Mouse (Mus musculus): ENCODE measurements around the gene Zfp318. TPM values are rescaled to one million over a fixed set of nuclear protein-coding genes. Genes with fewer than 3 reads are reported as not detected.

Gene Zfp318
- polyA plus RNA-seq, 1 experiment from 2014 or later, result 5.8 TPM

GRCm38 (mm10) chr17:46419717-46420116, 36.2 kb downstream of the Zfp318 start:
- H3K4me1 ChIP-seq (ENCODE audit: insufficient read depth, low read depth, low read length), result no peaks in the 10 kb centered on the region
- no peaks in the 10 kb centered on the region for H3K27me3 ChIP-seq (replicated peaks; ENCODE audit: insufficient read depth, low read length)
- no peak overlapping the region for H3K4me2 ChIP-seq (replicated peaks; ENCODE audit: low read depth, low read length)
- ATAC-seq (no peak), DNase-seq (ENCODE audit: low spot score) (no peak)
- H3K9me3 ChIP-seq (ENCODE audit: low read length), result no peaks in the 10 kb centered on the region
- TF ChIP-seq CTCF (IDR thresholded peaks at IDR 0.05) (no peak), EP300 (IDR thresholded peaks at IDR 0.05) (no peak)
- no peaks in the 10 kb centered on the region for H3K36me3 ChIP-seq (ENCODE audit: insufficient read depth, low read length)
- H3K27ac ChIP-seq (ENCODE audit: low read length), result no peak overlapping the region
- no peak overlapping the region for H3K4me3 ChIP-seq (ENCODE audit: low read depth, low read length)
- H3K9ac ChIP-seq (replicated peaks; ENCODE audit: low read depth), result no peak overlapping the region

GRCm38 (mm10) chr17:46426496-46426895, 43.0 kb downstream of the Zfp318 start:
- Histone ChIP-seq H3K27ac (ENCODE audit: low read length) (no peak overlapping the region), H3K4me3 (ENCODE audit: low read depth, low read length) (no peak overlapping the region), H3K4me2 (replicated peaks; ENCODE audit: low read depth, low read length) (no peak overlapping the region), H3K27me3 (replicated peaks; ENCODE audit: insufficient read depth, low read length) (no peaks in the 10 kb centered on the region), H3K9me3 (ENCODE audit: low read length) (no peaks in the 10 kb centered on the region), H3K4me1 (ENCODE audit: insufficient read depth, low read depth, low read length) (no peaks in the 10 kb centered on the region), H3K9ac (replicated peaks; ENCODE audit: low read depth) (no peak overlapping the region), H3K36me3 (ENCODE audit: insufficient read depth, low read length) (no peaks in the 10 kb centered on the region)
- TF ChIP-seq EP300 (IDR thresholded peaks at IDR 0.05), result no peak
- no peak for TF ChIP-seq CTCF (IDR thresholded peaks at IDR 0.05)
- DNase-seq (ENCODE audit: low spot score), result no peak
- ATAC-seq, result no peak

GRCm38 (mm10) chr17:46428761-46429414, 45.4 kb downstream of the Zfp318 start, which contains the start of gene Crip3:
Gene Crip3 (plus strand): TSS chr17:46428926.
- 7% methylated on average over 16 of the region's 18 CpGs for WGBS
- peak; percentile 19 for DNase-seq (ENCODE audit: low spot score)

GRCm38 (mm10) chr17:46433627-46434026, 50.1 kb downstream of the Zfp318 start:
- no peak for DNase-seq (ENCODE audit: low spot score)
- no peak for TF ChIP-seq CTCF (IDR thresholded peaks at IDR 0.05)
- TF ChIP-seq EP300 (IDR thresholded peaks at IDR 0.05), result no peak
- Histone ChIP-seq H3K9ac (replicated peaks; ENCODE audit: low read depth) (no peak overlapping the region), H3K27me3 (replicated peaks; ENCODE audit: insufficient read depth, low read length) (no peaks in the 10 kb centered on the region), H3K4me3 (ENCODE audit: low read depth, low read length) (no peak overlapping the region), H3K4me2 (replicated peaks; ENCODE audit: low read depth, low read length) (no peak overlapping the region), H3K4me1 (ENCODE audit: insufficient read depth, low read depth, low read length) (no peaks in the 10 kb centered on the region), H3K9me3 (ENCODE audit: low read length) (no peaks in the 10 kb centered on the region), H3K27ac (ENCODE audit: low read length) (no peak overlapping the region), H3K36me3 (ENCODE audit: insufficient read depth, low read length) (no peaks in the 10 kb centered on the region)
- 7% methylated on average over 17 of the region's 17 CpGs for WGBS
- ATAC-seq, result peak; percentile 65

More at GRCm38 (mm10) chr17:46428761-46429414, 45.4 kb downstream of the Zfp318 start, which contains the start of gene Crip3:
- no peak within 1 kb of the TSS for H3K4me3 ChIP-seq (ENCODE audit: low read depth, low read length)
- no peaks in the 10 kb centered on the region for H3K36me3 ChIP-seq (ENCODE audit: insufficient read depth, low read length)
- ATAC-seq, result no peak; the same call in 1 of the 2 replicates
- H3K27me3 ChIP-seq (replicated peaks; ENCODE audit: insufficient read depth, low read length), result no peaks in the 10 kb centered on the region
- no peaks in the 10 kb centered on the region for H3K4me1 ChIP-seq (ENCODE audit: insufficient read depth, low read depth, low read length)
- H3K9me3 ChIP-seq (ENCODE audit: low read length), result no peaks in the 10 kb centered on the region
- H3K27ac ChIP-seq (ENCODE audit: low read length), result no peak within 1 kb of the TSS
- TF ChIP-seq EP300 (IDR thresholded peaks at IDR 0.05) (no peak), CTCF (IDR thresholded peaks at IDR 0.05) (no peak)
- no peak within 1 kb of the TSS for H3K9ac ChIP-seq (replicated peaks; ENCODE audit: low read depth)
- peak within 1 kb of the TSS; percentile 38 for H3K4me2 ChIP-seq (replicated peaks; ENCODE audit: low read depth, low read length)

GRCm38 (mm10) chr17:46436672-46437366, 53.3 kb downstream of the Zfp318 start:
- Histone ChIP-seq H3K4me2 (replicated peaks; ENCODE audit: low read depth, low read length) (no peak overlapping the region), H3K36me3 (ENCODE audit: insufficient read depth, low read length) (no peaks in the 10 kb centered on the region), H3K9ac (replicated peaks; ENCODE audit: low read depth) (no peak overlapping the region), H3K27me3 (replicated peaks; ENCODE audit: insufficient read depth, low read length) (no peaks in the 10 kb centered on the region), H3K9me3 (ENCODE audit: low read length) (no peaks in the 10 kb centered on the region), H3K27ac (ENCODE audit: low read length) (no peak overlapping the region), H3K4me3 (ENCODE audit: low read depth, low read length) (no peak overlapping the region), H3K4me1 (ENCODE audit: insufficient read depth, low read depth, low read length) (no peaks in the 10 kb centered on the region)
- TF ChIP-seq EP300 (IDR thresholded peaks at IDR 0.05) (no peak), CTCF (IDR thresholded peaks at IDR 0.05) (peak; percentile 71)
- 20% methylated on average over 23 of the region's 23 CpGs for WGBS
- peak; percentile 34 for DNase-seq (ENCODE audit: low spot score)
- peak; percentile 60; the same call in 1 of the 2 replicates for ATAC-seq

GRCm38 (mm10) chr17:46438298-46438873, 54.9 kb downstream of the Zfp318 start, which contains the start of gene Slc22a7:
Gene Slc22a7 (minus strand): TSS chr17:46438457.
- DNase-seq (ENCODE audit: low spot score) (no peak), ATAC-seq (no peak)
- Histone ChIP-seq H3K27me3 (replicated peaks; ENCODE audit: insufficient read depth, low read length) (no peaks in the 10 kb centered on the region), H3K9me3 (ENCODE audit: low read length) (no peaks in the 10 kb centered on the region), H3K27ac (ENCODE audit: low read length) (no peak within 1 kb of the TSS), H3K4me3 (ENCODE audit: low read depth, low read length) (no peak within 1 kb of the TSS), H3K36me3 (ENCODE audit: insufficient read depth, low read length) (no peaks in the 10 kb centered on the region), H3K9ac (replicated peaks; ENCODE audit: low read depth) (no peak within 1 kb of the TSS), H3K4me2 (replicated peaks; ENCODE audit: low read depth, low read length) (no peak within 1 kb of the TSS), H3K4me1 (ENCODE audit: insufficient read depth, low read depth, low read length) (no peaks in the 10 kb centered on the region)
- 81% methylated on average over 4 of the region's 4 CpGs for WGBS
- no peak for TF ChIP-seq CTCF (IDR thresholded peaks at IDR 0.05)
- no peak for TF ChIP-seq EP300 (IDR thresholded peaks at IDR 0.05)

All from lung, postnatal 0 days (tissue).